Mouse (Mus musculus): ENCODE results near the gene Lrfn2.

The Lrfn2 gene

GRCm38 (mm10) chr17:48968304-48968703, 36.1 kb downstream of the Lrfn2 start:
- no peak for DNase-seq

- DNase-seq = no peak
Observed at GRCm38 (mm10) chr17:48971296-48971695, 39.1 kb downstream of the Lrfn2 start.

- DNase-seq = no peak
Observed at GRCm38 (mm10) chr17:48972866-48973265, 40.7 kb downstream of the Lrfn2 start.

- no peak for DNase-seq
Observed at GRCm38 (mm10) chr17:48973394-48973793, 41.2 kb downstream of the Lrfn2 start.

- no peak for DNase-seq
Observed at GRCm38 (mm10) chr17:48975055-48975454, 42.9 kb downstream of the Lrfn2 start.

GRCm38 (mm10) chr17:48976611-48977022, 44.4 kb downstream of the Lrfn2 start:
- no peak for DNase-seq

- no peak for DNase-seq
Observed at GRCm38 (mm10) chr17:48995256-48995993, 63.2 kb downstream of the Lrfn2 start.

GRCm38 (mm10) chr17:48999463-49000227, 67.5 kb downstream of the Lrfn2 start:
- DNase-seq = no peak

- DNase-seq = no peak
Observed at GRCm38 (mm10) chr17:49009384-49010073, 77.3 kb downstream of the Lrfn2 start.

- no peak for DNase-seq
Observed at GRCm38 (mm10) chr17:49013876-49014600, 81.9 kb downstream of the Lrfn2 start.

GRCm38 (mm10) chr17:49015368-49015767, 83.2 kb downstream of the Lrfn2 start:
- no peak for DNase-seq

- DNase-seq = no peak
Observed at GRCm38 (mm10) chr17:49016229-49016628, 84.0 kb downstream of the Lrfn2 start.

GRCm38 (mm10) chr17:49017438-49018415, 85.5 kb downstream of the Lrfn2 start:
- DNase-seq = no peak

- no peak for DNase-seq
Observed at GRCm38 (mm10) chr17:49018774-49019488, 86.8 kb downstream of the Lrfn2 start.

GRCm38 (mm10) chr17:49029556-49030268, 97.5 kb downstream of the Lrfn2 start:
- DNase-seq = no peak

GRCm38 (mm10) chr17:49030269-49030615, 98.1 kb downstream of the Lrfn2 start:
- no peak for DNase-seq

- DNase-seq = no peak
Observed at GRCm38 (mm10) chr17:49030841-49031240, 98.7 kb downstream of the Lrfn2 start.

- DNase-seq = no peak
Observed at GRCm38 (mm10) chr17:49031790-49032189, 99.6 kb downstream of the Lrfn2 start.

GRCm38 (mm10) chr17:49033276-49033675, 101.1 kb downstream of the Lrfn2 start:
- DNase-seq = no peak

GRCm38 (mm10) chr17:49033686-49034250, 101.6 kb downstream of the Lrfn2 start:
- DNase-seq = no peak

All from cerebellum, adult 18-20 months (tissue).